ENCODE assay signal across 8 mouse cellular contexts in genomic region chr1:180848511-180849241, GRCm38 (mm10). TPM values are rescaled to one million over a fixed set of nuclear protein-coding genes. Genes with fewer than 3 reads are reported as not detected.
DNase-seq lines count a peak whose midpoint lies in the region; ATAC-seq and TF ChIP-seq lines count a peak whose summit lies in the region.

No protein-coding gene starts in this region.

- no peaks in the 10 kb centered on the region for H3K9me3 ChIP-seq in heart, embryonic 12.5 days (replicated peaks)
- no peaks in the 10 kb centered on the region for H3K9me3 ChIP-seq in kidney, embryonic 15.5 days (replicated peaks)

- peaks cover 22% of the 10 kb centered on the region for H3K4me1 ChIP-seq in bone marrow macrophage, adult 2 months (ENCODE audit: control insufficient read depth, insufficient read depth, low read length)
- H3K4me1 ChIP-seq in heart, embryonic 12.5 days (replicated peaks): peaks cover 31% of the 10 kb centered on the region
- peaks cover 45% of the 10 kb centered on the region for H3K4me1 ChIP-seq in kidney, embryonic 15.5 days
- H3K4me1 ChIP-seq in liver, adult 2 months (ENCODE audit: control insufficient read depth, insufficient read depth, low read length): peaks cover 13% of the 10 kb centered on the region

- H3K4me2 ChIP-seq in heart, embryonic 12.5 days: peak overlapping the region; percentile 76
- H3K4me2 ChIP-seq in kidney, embryonic 15.5 days: peak overlapping the region; percentile 62

- no peak for TF ChIP-seq CTCF in bone marrow macrophage, adult 2 months (IDR thresholded peaks at IDR 0.05; ENCODE audit: low read depth, low read length)
- TF ChIP-seq CTCF in liver, adult 2 months (IDR thresholded peaks at IDR 0.05; ENCODE audit: low read depth, low read length): no peak

- WGBS in heart, embryonic 12.5 days: 8% methylated on average over 11 of the region's 11 CpGs
- 18% methylated on average over 11 of the region's 11 CpGs for WGBS in kidney, embryonic 15.5 days
- WGBS in liver, adult 2 months: 26% methylated on average over 11 of the region's 11 CpGs

- peak; percentile 82 to 84 for DNase-seq in B cell, adult 2 months
- DNase-seq in liver, adult 2 months (ENCODE audit: extremely low read depth, low read depth, low spot score): peak; percentile 49
- peak; percentile 78 to 85 for DNase-seq in monocyte, adult 2 months (ENCODE audit: low read depth in 1 of 2, low spot score in 2 of 2)
- DNase-seq in splenic B cell, adult 2 months (ENCODE audit: low read depth, low spot score): peak; percentile 86

- peak overlapping the region; percentile 80 for H3K9ac ChIP-seq in heart, embryonic 12.5 days
- H3K9ac ChIP-seq in kidney, embryonic 15.5 days: peak overlapping the region; percentile 37; the same call in 1 of the 2 replicates
- H3K9ac ChIP-seq in liver, adult 2 months (ENCODE audit: low read depth, low read length): peak overlapping the region; percentile 78

- peak; percentile 11; the same call in 1 of the 2 replicates for ATAC-seq in erythroid progenitor cell, adult 5-6 weeks (replicated peaks; ENCODE audit: low FRiP score, poor library complexity, severe bottlenecking)
- ATAC-seq in heart, embryonic 12.5 days (ENCODE audit: insufficient number of reproducible peaks, low FRiP score): no peak
- ATAC-seq in kidney, embryonic 15.5 days (replicated peaks; ENCODE audit: low FRiP score): no peak; the same call in 1 of the 2 replicates

- no peak for TF ChIP-seq POLR2A in bone marrow macrophage, adult 2 months (IDR thresholded peaks at IDR 0.05; ENCODE audit: borderline replicate concordance, low read depth, low read length)
- TF ChIP-seq POLR2A in liver, adult 2 months (IDR thresholded peaks at IDR 0.05; ENCODE audit: extremely low read depth, insufficient read depth, low read length): no peak

- H3K27ac ChIP-seq in bone marrow macrophage, adult 2 months (ENCODE audit: insufficient read depth, low read depth, low read length): peak overlapping the region; percentile 100
- H3K27ac ChIP-seq in heart, embryonic 12.5 days (ENCODE audit: poor library complexity, severe bottlenecking): peak overlapping the region; percentile 97
- H3K27ac ChIP-seq in kidney, embryonic 15.5 days: peak overlapping the region; percentile 94
- H3K27ac ChIP-seq in liver, adult 2 months (replicated peaks; ENCODE audit: insufficient read depth, low read depth, low read length): peak overlapping the region; percentile 86

- H3K79me2 ChIP-seq in liver, adult 2 months (ENCODE audit: control insufficient read depth, insufficient read depth, low read length): peaks cover 7% of the 10 kb centered on the region; the same call in 1 of the 2 replicates

- H3K27me3 ChIP-seq in heart, embryonic 12.5 days (replicated peaks): no peaks in the 10 kb centered on the region
- H3K27me3 ChIP-seq in kidney, embryonic 15.5 days: no peaks in the 10 kb centered on the region
- H3K27me3 ChIP-seq in liver, adult 2 months (ENCODE audit: control insufficient read depth, insufficient read depth, low read length): no peaks in the 10 kb centered on the region
- no peaks in the 10 kb centered on the region for H3K27me3 ChIP-seq in splenic B cell, adult 2 months (ENCODE audit: control insufficient read depth, insufficient read depth, low read length, poor library complexity, severe bottlenecking)

- H3K36me3 ChIP-seq in heart, embryonic 12.5 days: no peaks in the 10 kb centered on the region
- no peaks in the 10 kb centered on the region for H3K36me3 ChIP-seq in kidney, embryonic 15.5 days
- no peaks in the 10 kb centered on the region for H3K36me3 ChIP-seq in liver, adult 2 months (ENCODE audit: control insufficient read depth, insufficient read depth, low read length)
- no peaks in the 10 kb centered on the region for H3K36me3 ChIP-seq in splenic B cell, adult 2 months (ENCODE audit: control insufficient read depth, insufficient read depth, low read length, poor library complexity, severe bottlenecking)

- peak overlapping the region; percentile 63 for H3K4me3 ChIP-seq in bone marrow macrophage, adult 2 months (ENCODE audit: insufficient read depth, low read length)
- H3K4me3 ChIP-seq in heart, embryonic 12.5 days: peak overlapping the region; percentile 38
- H3K4me3 ChIP-seq in kidney, embryonic 15.5 days (replicated peaks): peak overlapping the region; percentile 36
- peak overlapping the region; percentile 46 for H3K4me3 ChIP-seq in liver, adult 2 months (ENCODE audit: insufficient read depth, low read depth, low read length)

RNA-seq across cellular contexts. Expression of gene Sde2, which starts 2.3 kb away (rescaled TPM):
- polyA plus RNA-seq in bone marrow macrophage, adult 2 months (2012; ENCODE audit: insufficient read depth, insufficient read length, missing spikeins): 17.0 and 20.2 TPM in 2 replicates
- total RNA-seq in erythroid progenitor cell, adult 5-6 weeks (2015; ENCODE audit: low replicate concordance): 21.3 and 23.9 TPM in 2 replicates
- 29.9 and 35.2 TPM in 2 replicates for total RNA-seq in erythroid progenitor cell, adult 5-6 weeks (2017; ENCODE audit: low replicate concordance)
- 30.7 and 32.3 TPM in 2 replicates for polyA plus RNA-seq in heart, embryonic 12.5 days (2016; fragmentation: Nextera tagmentation; extraction: Ambion mirVana)
- 37.0 and 38.7 TPM in 2 replicates for polyA plus RNA-seq in kidney, embryonic 15.5 days (2015; fragmentation: Nextera tagmentation; extraction: Ambion mirVana)
- 5.8 and 6.4 TPM in 2 replicates for total RNA-seq in liver, adult 2 months (2014; rRNA removed)
- 3.8 and 5.0 TPM in 2 replicates for polyA plus RNA-seq in liver, adult 2 months (2012; rRNA removed)

RNA-seq across cellular contexts. Expression of gene H3f3a, which starts 34.9 kb away (rescaled TPM):
- 1,000 and 1,015 TPM in 2 replicates for polyA plus RNA-seq in bone marrow macrophage, adult 2 months (2012; ENCODE audit: insufficient read depth, insufficient read length, missing spikeins)
- 2,042 and 2,351 TPM in 2 replicates for total RNA-seq in erythroid progenitor cell, adult 5-6 weeks (2015; ENCODE audit: low replicate concordance)
- 2,407 and 2,791 TPM in 2 replicates for total RNA-seq in erythroid progenitor cell, adult 5-6 weeks (2017; ENCODE audit: low replicate concordance)
- polyA plus RNA-seq in heart, embryonic 12.5 days (2016; fragmentation: Nextera tagmentation; extraction: Ambion mirVana): 1,616 and 1,670 TPM in 2 replicates
- polyA plus RNA-seq in kidney, embryonic 15.5 days (2015; fragmentation: Nextera tagmentation; extraction: Ambion mirVana): 2,677 and 2,753 TPM in 2 replicates
- 264 and 310 TPM in 2 replicates for total RNA-seq in liver, adult 2 months (2014; rRNA removed)
- 147 and 153 TPM in 2 replicates for polyA plus RNA-seq in liver, adult 2 months (2012; rRNA removed)

RNA-seq across cellular contexts. Expression of gene Lefty2, which starts 44.2 kb away (rescaled TPM):
- polyA plus RNA-seq in bone marrow macrophage, adult 2 months (2012; ENCODE audit: insufficient read depth, insufficient read length, missing spikeins): not detected in 2 replicates
- not detected in 2 replicates for total RNA-seq in erythroid progenitor cell, adult 5-6 weeks (2015; ENCODE audit: low replicate concordance)
- not detected in 2 replicates for total RNA-seq in erythroid progenitor cell, adult 5-6 weeks (2017; ENCODE audit: low replicate concordance)
- 0.15 TPM in 2 replicates for polyA plus RNA-seq in heart, embryonic 12.5 days (2016; fragmentation: Nextera tagmentation; extraction: Ambion mirVana)
- polyA plus RNA-seq in kidney, embryonic 15.5 days (2015; fragmentation: Nextera tagmentation; extraction: Ambion mirVana): 0.12 TPM in 1 of 2 replicates, not detected in the other
- not detected in 2 replicates for total RNA-seq in liver, adult 2 months (2014; rRNA removed)
- polyA plus RNA-seq in liver, adult 2 months (2012; rRNA removed): not detected in 2 replicates

RNA-seq across cellular contexts. Expression of gene Pycr2, which starts 55.4 kb away (rescaled TPM):
- polyA plus RNA-seq in bone marrow macrophage, adult 2 months (2012; ENCODE audit: insufficient read depth, insufficient read length, missing spikeins): 19.2 and 20.9 TPM in 2 replicates
- 21.3 and 42.8 TPM in 2 replicates for total RNA-seq in erythroid progenitor cell, adult 5-6 weeks (2015; ENCODE audit: low replicate concordance)
- total RNA-seq in erythroid progenitor cell, adult 5-6 weeks (2017; ENCODE audit: low replicate concordance): 26.3 and 26.6 TPM in 2 replicates
- 52.2 and 58.2 TPM in 2 replicates for polyA plus RNA-seq in heart, embryonic 12.5 days (2016; fragmentation: Nextera tagmentation; extraction: Ambion mirVana)
- 96.2 and 103 TPM in 2 replicates for polyA plus RNA-seq in kidney, embryonic 15.5 days (2015; fragmentation: Nextera tagmentation; extraction: Ambion mirVana)
- 5.7 and 6.4 TPM in 2 replicates for total RNA-seq in liver, adult 2 months (2014; rRNA removed)
- 7.8 and 8.5 TPM in 2 replicates for polyA plus RNA-seq in liver, adult 2 months (2012; rRNA removed)
